Mouse (Mus musculus) forebrain, embryonic 16.5 days (tissue): ENCODE results near the gene Olfr1385. TPM values are rescaled to one million over a fixed set of nuclear protein-coding genes. Genes with fewer than 3 reads are reported as not detected.

Source experiments
- polyA plus RNA-seq: library from polyadenylated mRNA; unstranded; fragments of >200 nt; fragmentation: Nextera tagmentation; extraction: Ambion mirVana; gene quantifications from 2 replicates; pipeline ENCODE4 v1.2.1, GENCODE M21; 2015

Gene Olfr1385
- polyA plus RNA-seq, 1 experiment from 2014 or later: not detected

Other genes with a start within 250 kb of the Olfr1385 start
- 28.0 and 31.8 TPM in 2 replicates for gene Mgat1, start 244.9 kb upstream of the Olfr1385 start, polyA plus RNA-seq
- not detected in 2 replicates for gene Olfr1393, start 210.8 kb upstream of the Olfr1385 start, polyA plus RNA-seq
- not detected in 2 replicates for gene Olfr1392, start 203.8 kb upstream of the Olfr1385 start, polyA plus RNA-seq
- gene Olfr10, start 184.3 kb upstream of the Olfr1385 start, polyA plus RNA-seq: not detected in 2 replicates
- gene Olfr1391, start 166.3 kb upstream of the Olfr1385 start, polyA plus RNA-seq: not detected in 2 replicates
- not detected in 2 replicates for gene Olfr1390, start 153.9 kb upstream of the Olfr1385 start, polyA plus RNA-seq
- gene Olfr1389, start 66.0 kb upstream of the Olfr1385 start, polyA plus RNA-seq: not detected in 2 replicates
- not detected in 2 replicates for gene Olfr1388, start 52.4 kb upstream of the Olfr1385 start, polyA plus RNA-seq
- not detected in 2 replicates for gene Olfr1387, start 33.7 kb upstream of the Olfr1385 start, polyA plus RNA-seq
- not detected in 2 replicates for gene Olfr1386, start 24.0 kb upstream of the Olfr1385 start, polyA plus RNA-seq
- not detected in 2 replicates for gene Olfr1384, start 17.7 kb downstream of the Olfr1385 start, polyA plus RNA-seq
- not detected in 2 replicates for gene Olfr1383, start 30.6 kb downstream of the Olfr1385 start, polyA plus RNA-seq
- gene Olfr1382, start 39.2 kb downstream of the Olfr1385 start, polyA plus RNA-seq: not detected in 2 replicates
- gene Olfr1381, start 54.4 kb downstream of the Olfr1385 start, polyA plus RNA-seq: not detected in 2 replicates
- not detected in 2 replicates for gene Olfr1380, start 67.8 kb downstream of the Olfr1385 start, polyA plus RNA-seq
- gene Flt4, start 120.2 kb downstream of the Olfr1385 start, polyA plus RNA-seq: 1.4 and 1.7 TPM in 2 replicates
- gene Scgb3a1, start 174.5 kb downstream of the Olfr1385 start, polyA plus RNA-seq: not detected in 2 replicates
- 55.1 and 68.1 TPM in 2 replicates for gene Cnot6, start 223.7 kb downstream of the Olfr1385 start, polyA plus RNA-seq